Mouse (Mus musculus): Measurements from ENCODE around the gene Car14. TPM values are rescaled to one million over a fixed set of nuclear protein-coding genes. Genes with fewer than 3 reads are reported as not detected.
A peak's percentile ranks its signal among the peaks of the same experiment; 100 is the strongest.
"Not testable (repeated sequence)": the region's sequence is repeated elsewhere in the genome, so short reads cannot be mapped to it uniquely, and the experiment has no call there.

Car14 gene
- 14.5 and 16.6 TPM in 2 replicates for polyA plus RNA-seq (2015; fragmentation: Nextera tagmentation; extraction: Ambion mirVana)

- Histone ChIP-seq H3K27me3 (peaks cover 9% of the 10 kb centered on the region; the same call in 1 of the 2 replicates), H3K36me3 (no peaks in the 10 kb centered on the region), H3K4me3 (peak within 1 kb of the TSS; percentile 45), H3K4me2 (peak within 1 kb of the TSS; percentile 92), H3K9ac (peak within 1 kb of the TSS; percentile 67), H3K27ac (peak within 1 kb of the TSS; percentile 24), H3K4me1 (peaks cover 43% of the 10 kb centered on the region), H3K9me3 (no peaks in the 10 kb centered on the region)
- no peak for ATAC-seq (ENCODE audit: insufficient number of reproducible peaks, insufficient read depth, low FRiP score, low TSS enrichment, low read depth)
- 0% methylated on average over 15 of the region's 15 CpGs for WGBS
Observed at GRCm38 (mm10) chr3:95904568-95904967, at the start of gene Car14. Gene Car14 (minus strand): TSS chr3:95904691.

GRCm38 (mm10) chr3:95953522-95953921, 49.0 kb upstream of the Car14 start:
- Histone ChIP-seq H3K27me3 (no peaks in the 10 kb centered on the region), H3K4me1 (0 out of 2 replicates have a peak, but pooled peaks cover 5% of the 10 kb centered on the region), H3K27ac (no peak overlapping the region), H3K9me3 (no peaks in the 10 kb centered on the region), H3K36me3 (0 out of 2 replicates have a peak, but pooled peaks cover under 1% of the 10 kb centered on the region), H3K4me3 (no peak overlapping the region), H3K4me2 (no peak overlapping the region), H3K9ac (no peak overlapping the region)
- WGBS, result 69% methylated on average over 3 of the region's 3 CpGs
- no peak for ATAC-seq (ENCODE audit: insufficient number of reproducible peaks, insufficient read depth, low FRiP score, low TSS enrichment, low read depth)

- 0 out of 2 replicates have a peak, but pooled peaks cover 5% of the 10 kb centered on the region for H3K4me1 ChIP-seq
- H3K4me2 ChIP-seq, result no peak overlapping the region
- H3K9ac ChIP-seq, result no peak overlapping the region
- H3K27me3 ChIP-seq, result no peaks in the 10 kb centered on the region
- no peak overlapping the region for H3K27ac ChIP-seq
- no peak for ATAC-seq (ENCODE audit: insufficient number of reproducible peaks, insufficient read depth, low FRiP score, low TSS enrichment, low read depth)
- H3K36me3 ChIP-seq, result 0 out of 2 replicates have a peak, but pooled peaks cover 3% of the 10 kb centered on the region
- H3K4me3 ChIP-seq, result no peak overlapping the region
- H3K9me3 ChIP-seq, result no peaks in the 10 kb centered on the region
Observed at GRCm38 (mm10) chr3:95953023-95953422, 48.5 kb upstream of the Car14 start.

- 68% methylated on average over 12 of the region's 12 CpGs for WGBS
- peak overlapping the region; percentile 91 for H3K27ac ChIP-seq
- ATAC-seq (ENCODE audit: insufficient number of reproducible peaks, insufficient read depth, low FRiP score, low TSS enrichment, low read depth), result not testable (repeated sequence)
Observed at GRCm38 (mm10) chr3:95951566-95951965, 47.1 kb upstream of the Car14 start.

GRCm38 (mm10) chr3:95950763-95951551, 46.5 kb upstream of the Car14 start:
- WGBS, result 2% methylated on average over 49 of the region's 49 CpGs
- peak; percentile 89 for ATAC-seq (ENCODE audit: insufficient number of reproducible peaks, insufficient read depth, low FRiP score, low TSS enrichment, low read depth)
- Histone ChIP-seq H3K4me1 (0 out of 2 replicates have a peak, but pooled peaks cover 5% of the 10 kb centered on the region), H3K27ac (peak overlapping the region; percentile 91), H3K27me3 (no peaks in the 10 kb centered on the region), H3K4me2 (peak overlapping the region; percentile 72), H3K9me3 (no peaks in the 10 kb centered on the region), H3K4me3 (peak overlapping the region; percentile 58), H3K9ac (peak overlapping the region; percentile 75), H3K36me3 (peaks cover 14% of the 10 kb centered on the region)

More at GRCm38 (mm10) chr3:95951566-95951965, 47.1 kb upstream of the Car14 start:
- not testable (repeated sequence) for H3K36me3 ChIP-seq, H3K4me1 ChIP-seq, H3K9me3 ChIP-seq, H3K27me3 ChIP-seq
- Histone ChIP-seq H3K4me2 (peak overlapping the region; percentile 72), H3K9ac (peak overlapping the region; percentile 75), H3K4me3 (peak overlapping the region; percentile 58)

- H3K9me3 ChIP-seq, result no peaks in the 10 kb centered on the region
- WGBS, result 87% methylated on average over 5 of the region's 5 CpGs
- H3K9ac ChIP-seq, result no peak overlapping the region
- H3K4me2 ChIP-seq, result no peak overlapping the region
- no peak for ATAC-seq (ENCODE audit: insufficient number of reproducible peaks, insufficient read depth, low FRiP score, low TSS enrichment, low read depth)
- H3K4me3 ChIP-seq, result no peak overlapping the region
- H3K4me1 ChIP-seq, result 0 out of 2 replicates have a peak, but pooled peaks cover 5% of the 10 kb centered on the region
- no peaks in the 10 kb centered on the region for H3K27me3 ChIP-seq
- H3K27ac ChIP-seq, result no peak overlapping the region
- peaks cover 36% of the 10 kb centered on the region for H3K36me3 ChIP-seq
Observed at GRCm38 (mm10) chr3:95948325-95948724, 43.8 kb upstream of the Car14 start.

GRCm38 (mm10) chr3:95945731-95946240, 41.3 kb upstream of the Car14 start:
- Histone ChIP-seq H3K4me1 (no peaks in the 10 kb centered on the region), H3K4me3 (no peak overlapping the region), H3K4me2 (no peak overlapping the region), H3K9me3 (no peaks in the 10 kb centered on the region), H3K36me3 (peaks cover 61% of the 10 kb centered on the region), H3K9ac (no peak overlapping the region), H3K27ac (no peak overlapping the region), H3K27me3 (no peaks in the 10 kb centered on the region)
- ATAC-seq (ENCODE audit: insufficient number of reproducible peaks, insufficient read depth, low FRiP score, low TSS enrichment, low read depth), result no peak
- 91% methylated on average over 14 of the region's 14 CpGs for WGBS

- Histone ChIP-seq H3K9me3 (no peaks in the 10 kb centered on the region), H3K4me1 (no peaks in the 10 kb centered on the region), H3K36me3 (peaks cover 70% of the 10 kb centered on the region), H3K4me2 (no peak overlapping the region), H3K27ac (no peak overlapping the region), H3K9ac (no peak overlapping the region), H3K4me3 (no peak overlapping the region), H3K27me3 (no peaks in the 10 kb centered on the region)
- ATAC-seq (ENCODE audit: insufficient number of reproducible peaks, insufficient read depth, low FRiP score, low TSS enrichment, low read depth), result no peak
- WGBS, result 91% methylated on average over 8 of the region's 8 CpGs
Observed at GRCm38 (mm10) chr3:95944742-95945141, 40.3 kb upstream of the Car14 start.

- ATAC-seq (ENCODE audit: insufficient number of reproducible peaks, insufficient read depth, low FRiP score, low TSS enrichment, low read depth), result no peak
- Histone ChIP-seq H3K4me2 (no peak overlapping the region), H3K36me3 (peaks cover 82% of the 10 kb centered on the region), H3K27me3 (no peaks in the 10 kb centered on the region), H3K4me1 (no peaks in the 10 kb centered on the region), H3K27ac (no peak overlapping the region), H3K4me3 (no peak overlapping the region), H3K9me3 (no peaks in the 10 kb centered on the region), H3K9ac (no peak overlapping the region)
- 92% methylated on average over 7 of the region's 7 CpGs for WGBS
Observed at GRCm38 (mm10) chr3:95943226-95943625, 38.7 kb upstream of the Car14 start.

- WGBS, result 79% methylated on average over 6 of the region's 6 CpGs
Observed at GRCm38 (mm10) chr3:95942749-95943148, 38.3 kb upstream of the Car14 start.

GRCm38 (mm10) chr3:95938835-95939234, 34.3 kb upstream of the Car14 start:
- WGBS, result 93% methylated on average over 15 of the region's 15 CpGs
- Histone ChIP-seq H3K4me3 (no peak overlapping the region), H3K36me3 (peaks cover 91% of the 10 kb centered on the region), H3K4me1 (no peaks in the 10 kb centered on the region), H3K9ac (no peak overlapping the region), H3K9me3 (no peaks in the 10 kb centered on the region), H3K4me2 (no peak overlapping the region), H3K27ac (no peak overlapping the region), H3K27me3 (no peaks in the 10 kb centered on the region)
- no peak for ATAC-seq (ENCODE audit: insufficient number of reproducible peaks, insufficient read depth, low FRiP score, low TSS enrichment, low read depth)

More at GRCm38 (mm10) chr3:95942749-95943148, 38.3 kb upstream of the Car14 start:
- H3K27ac ChIP-seq, result no peak overlapping the region
- H3K9me3 ChIP-seq, result no peaks in the 10 kb centered on the region
- no peak for ATAC-seq (ENCODE audit: insufficient number of reproducible peaks, insufficient read depth, low FRiP score, low TSS enrichment, low read depth)
- no peaks in the 10 kb centered on the region for H3K4me1 ChIP-seq
- H3K9ac ChIP-seq, result no peak overlapping the region
- H3K36me3 ChIP-seq, result peaks cover 87% of the 10 kb centered on the region
- H3K4me2 ChIP-seq, result no peak overlapping the region
- no peaks in the 10 kb centered on the region for H3K27me3 ChIP-seq
- no peak overlapping the region for H3K4me3 ChIP-seq

- no peak for ATAC-seq (ENCODE audit: insufficient number of reproducible peaks, insufficient read depth, low FRiP score, low TSS enrichment, low read depth)
- Histone ChIP-seq H3K4me3 (no peak overlapping the region), H3K9ac (no peak overlapping the region), H3K4me1 (no peaks in the 10 kb centered on the region), H3K36me3 (peaks cover 93% of the 10 kb centered on the region), H3K9me3 (no peaks in the 10 kb centered on the region), H3K27ac (no peak overlapping the region), H3K27me3 (no peaks in the 10 kb centered on the region), H3K4me2 (no peak overlapping the region)
- 97% methylated on average over 8 of the region's 8 CpGs for WGBS
Observed at GRCm38 (mm10) chr3:95938217-95938616, 33.7 kb upstream of the Car14 start.

Data from embryonic facial prominence, embryonic 13.5 days (tissue).